Mouse (Mus musculus) erythroblast, embryonic 14.5 days (primary cell): ENCODE results near the gene Slc34a3.

Source experiments
- GATA1 ChIP-seq: IDR thresholded peaks from 2 replicates; pipeline ENCODE4 v1.6.1; 2012; ENCODE audit warnings: low read length, inconsistent platforms, mixed read lengths
- TAL1 ChIP-seq: IDR thresholded peaks from 3 replicates; pipeline ENCODE4 v1.6.1; 2012; ENCODE audit warnings: low read length, inconsistent platforms, mixed read lengths

- TF ChIP-seq GATA1 = no peak
- TF ChIP-seq TAL1 = no peak
These were observed 53.7 kb downstream of the Slc34a3 start, which contains the start of gene Nrarp for GRCm38 (mm10) chr2:25180478-25180903.
